Mouse (Mus musculus) stomach, embryonic 15.5 days (tissue): Measurements from ENCODE around the gene Clpsl2. TPM values are rescaled to one million over a fixed set of nuclear protein-coding genes. Genes with fewer than 3 reads are reported as not detected.

ENCODE experiments used
- ATAC-seq: fragments of 200-750 bp; cut with Nextera tagmentation; 2 replicates; pipeline ENCODE4 v1.8.0; 2017; ENCODE audit warnings: low read depth, moderate number of reproducible peaks, moderate TSS enrichment; ENCODE audit not compliant: insufficient read depth, low FRiP score
- H3K27ac ChIP-seq: fragments of 300-500 bp; sonication (generic); 2 replicates; pipeline ENCODE4 v1.5.1; 2015; ENCODE audit warnings: mild to moderate bottlenecking, inconsistent platforms
- H3K27me3 ChIP-seq: fragments of 300-500 bp; sonication (generic); replicated peaks from 2 replicates; pipeline ENCODE4 v1.6.1; 2015; ENCODE audit warnings: inconsistent platforms
- H3K36me3 ChIP-seq: fragments of 300-500 bp; sonication (generic); 2 replicates; pipeline ENCODE4 v1.6.1; 2015; ENCODE audit warnings: inconsistent platforms
- H3K4me1 ChIP-seq: fragments of 300-500 bp; sonication (generic); 2 replicates; pipeline ENCODE4 v1.6.1; 2015; ENCODE audit warnings: inconsistent platforms
- H3K4me2 ChIP-seq: fragments of 300-500 bp; sonication (generic); 2 replicates; pipeline ENCODE4 v1.6.1; 2015; ENCODE audit warnings: mild to moderate bottlenecking, inconsistent platforms
- H3K4me3 ChIP-seq: fragments of 300-500 bp; sonication (generic); replicated peaks from 2 replicates; pipeline ENCODE4 v1.5.1; 2015; ENCODE audit warnings: inconsistent platforms
- H3K9ac ChIP-seq: fragments of 300-500 bp; sonication (generic); 2 replicates; pipeline ENCODE4 v1.6.1; 2015; ENCODE audit warnings: inconsistent platforms
- H3K9me3 ChIP-seq: fragments of 300-500 bp; sonication (generic); 2 replicates; pipeline ENCODE4 v1.6.1; 2016; ENCODE audit warnings: inconsistent platforms
- WGBS: fragments of 180-500 bp; shearing (Covaris S2); methylation state at CpG from one replicate; pipeline ENCODE4 v1.1.7; 2015; 5-methylcytosine and 5-hydroxymethylcytosine counted together
- polyA plus RNA-seq: library from polyadenylated mRNA; unstranded; fragments of >200 nt; fragmentation: Nextera tagmentation; extraction: Ambion mirVana; gene quantifications from 2 replicates; pipeline ENCODE4 v1.2.1, GENCODE M21; 2015

The Clpsl2 gene
- not detected in 2 replicates for polyA plus RNA-seq

DNA sequence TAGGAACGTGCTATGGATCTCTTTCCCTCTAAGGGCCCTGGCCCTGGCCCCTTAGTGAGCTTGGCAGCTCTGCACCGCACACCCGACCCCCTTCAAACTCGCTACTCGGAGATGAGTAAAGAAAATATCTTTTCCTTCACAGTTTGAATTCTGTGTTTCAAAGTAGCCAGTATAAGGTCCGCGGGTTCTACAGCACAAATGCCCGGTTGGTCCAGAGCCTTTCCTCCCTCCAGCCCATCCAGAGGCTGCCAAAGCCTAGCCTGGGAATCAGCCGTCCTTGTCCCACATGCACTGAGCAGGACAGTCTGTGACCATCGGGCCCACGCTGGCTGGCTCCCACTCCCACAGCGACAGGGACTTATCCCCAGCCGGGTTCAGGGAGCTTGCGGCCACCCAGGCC lies at the start of gene Clpsl2:
TSS of gene Clpsl2 (plus strand) at position 301 of the 400 bp plus-strand sequence.
- no peak for ATAC-seq
- WGBS: 76% methylated on average over 14 of the region's 14 CpGs
- no peaks in the 10 kb centered on the region for H3K36me3 ChIP-seq
- no peak within 1 kb of the TSS for H3K9ac ChIP-seq
- H3K4me2 ChIP-seq: no peak within 1 kb of the TSS
- H3K4me1 ChIP-seq: 0 out of 2 replicates have a peak, but pooled peaks cover 4% of the 10 kb centered on the region
- no peak within 1 kb of the TSS for H3K4me3 ChIP-seq
- no peaks in the 10 kb centered on the region for H3K9me3 ChIP-seq
- H3K27me3 ChIP-seq: no peaks in the 10 kb centered on the region
- H3K27ac ChIP-seq: no peak within 1 kb of the TSS

GRCm38 (mm10) chr17:28500465-28500864 lies 48.7 kb upstream of the Clpsl2 start:
- 63% methylated on average over 3 of the region's 3 CpGs for WGBS

DNA sequence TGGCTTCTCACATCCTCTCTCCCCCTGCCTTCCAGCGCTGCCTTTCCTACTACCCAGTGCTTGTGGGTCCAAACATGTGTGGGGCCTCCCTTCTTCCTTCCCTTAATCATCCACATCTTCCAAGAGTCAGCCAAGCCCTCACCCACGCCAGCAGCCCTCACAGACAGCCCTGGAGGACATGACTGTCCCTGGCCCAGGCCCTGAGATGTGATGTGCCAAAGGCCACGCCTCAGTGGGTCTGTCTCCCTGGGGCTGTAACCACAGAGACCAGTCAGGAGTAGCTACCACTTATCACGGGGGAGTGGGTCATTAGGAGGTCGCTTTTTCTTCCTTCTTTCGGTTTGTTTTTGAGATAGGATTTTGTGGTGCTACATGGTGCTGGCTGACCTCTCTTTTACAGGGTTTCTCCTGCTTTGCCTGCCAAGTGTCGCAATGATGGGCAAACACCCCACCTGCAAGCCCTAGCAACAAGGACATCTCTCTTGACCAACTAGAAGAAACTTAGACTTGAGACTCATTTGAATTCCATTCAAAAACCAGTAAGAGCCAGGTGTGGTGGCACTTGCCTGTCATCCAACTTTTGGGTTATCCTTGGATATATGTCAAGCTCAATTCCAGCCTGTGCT lies 46.9 kb upstream of the Clpsl2 start:
- ATAC-seq: no peak
- H3K4me3 ChIP-seq: no peak overlapping the region
- H3K4me2 ChIP-seq: no peak overlapping the region
- no peak overlapping the region for H3K27ac ChIP-seq
- H3K9me3 ChIP-seq: no peaks in the 10 kb centered on the region
- 59% methylated on average over 7 of the region's 7 CpGs for WGBS
- H3K27me3 ChIP-seq: no peaks in the 10 kb centered on the region
- H3K4me1 ChIP-seq: 0 out of 2 replicates have a peak, but pooled peaks cover 9% of the 10 kb centered on the region
- no peak overlapping the region for H3K9ac ChIP-seq
- no peaks in the 10 kb centered on the region for H3K36me3 ChIP-seq

More at GRCm38 (mm10) chr17:28500465-28500864, 48.7 kb upstream of the Clpsl2 start:
- Histone ChIP-seq H3K36me3 (no peaks in the 10 kb centered on the region), H3K4me1 (no peaks in the 10 kb centered on the region), H3K4me3 (no peak overlapping the region), H3K4me2 (no peak overlapping the region), H3K27ac (no peak overlapping the region), H3K9me3 (no peaks in the 10 kb centered on the region), H3K27me3 (no peaks in the 10 kb centered on the region), H3K9ac (no peak overlapping the region)
- no peak for ATAC-seq

DNA sequence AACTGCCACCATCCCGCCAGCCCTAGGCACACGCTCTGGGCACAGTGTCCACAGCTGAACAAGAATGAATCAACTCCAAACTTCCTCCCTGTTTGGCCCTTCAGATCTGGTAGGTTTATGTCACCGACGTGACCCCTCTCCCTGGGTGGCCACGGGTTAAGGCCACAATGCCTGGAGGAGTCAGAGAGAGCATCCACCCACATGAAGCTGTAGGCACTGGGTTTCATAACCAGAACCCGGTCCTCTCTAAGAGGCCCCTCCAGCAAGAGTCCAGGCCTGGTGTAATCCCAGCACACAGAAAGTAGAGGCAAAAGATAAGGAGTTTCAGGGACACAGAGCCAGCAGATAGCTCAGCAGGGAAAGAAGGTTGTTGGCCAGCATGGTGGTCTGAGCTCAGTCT lies 45.0 kb upstream of the Clpsl2 start:
- no peak overlapping the region for H3K4me2 ChIP-seq
- 0 out of 2 replicates have a peak, but pooled peaks cover 15% of the 10 kb centered on the region for H3K4me1 ChIP-seq
- WGBS: 73% methylated on average over 6 of the region's 6 CpGs
- no peak overlapping the region for H3K9ac ChIP-seq
- no peak overlapping the region for H3K4me3 ChIP-seq
- no peak for ATAC-seq
- H3K27me3 ChIP-seq: no peaks in the 10 kb centered on the region
- H3K36me3 ChIP-seq: no peaks in the 10 kb centered on the region
- H3K9me3 ChIP-seq: no peaks in the 10 kb centered on the region
- H3K27ac ChIP-seq: no peak overlapping the region

GRCm38 (mm10) chr17:28505591-28505990 lies 43.6 kb upstream of the Clpsl2 start:
- Histone ChIP-seq H3K27me3 (no peaks in the 10 kb centered on the region), H3K27ac (no peak overlapping the region), H3K4me3 (no peak overlapping the region), H3K4me2 (no peak overlapping the region), H3K9ac (no peak overlapping the region), H3K4me1 (peaks cover 16% of the 10 kb centered on the region; the same call in 1 of the 2 replicates), H3K36me3 (no peaks in the 10 kb centered on the region), H3K9me3 (no peaks in the 10 kb centered on the region)
- WGBS: 83% methylated on average over 4 of the region's 4 CpGs
- ATAC-seq: no peak

GRCm38 (mm10) chr17:28506895-28507294 lies 42.3 kb upstream of the Clpsl2 start:
- WGBS: 19% methylated on average over 5 of the region's 5 CpGs
- Histone ChIP-seq H3K27ac (no peak overlapping the region), H3K4me3 (no peak overlapping the region), H3K4me1 (peaks cover 25% of the 10 kb centered on the region), H3K36me3 (no peaks in the 10 kb centered on the region), H3K4me2 (no peak overlapping the region), H3K27me3 (no peaks in the 10 kb centered on the region), H3K9ac (no peak overlapping the region), H3K9me3 (no peaks in the 10 kb centered on the region)
- ATAC-seq: no peak

DNA sequence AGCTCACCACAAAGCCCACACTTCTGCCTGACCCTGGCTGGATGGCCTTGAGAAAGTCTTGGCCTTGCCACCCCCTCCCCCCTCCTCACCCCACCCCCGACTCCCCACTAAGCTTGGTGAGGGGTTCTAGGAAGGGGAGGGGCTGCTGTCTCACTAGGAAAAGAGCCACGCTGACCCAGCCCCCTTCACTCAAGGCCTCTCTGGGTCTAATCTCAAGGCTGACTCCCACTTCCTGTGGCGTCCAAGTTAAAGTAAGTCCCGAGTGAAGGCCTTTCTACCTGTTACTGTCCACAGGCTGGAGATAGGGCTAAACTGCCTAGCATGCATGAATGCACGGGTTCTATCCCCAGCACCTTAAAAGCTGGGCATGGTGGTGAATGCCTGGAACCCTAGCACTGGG lies 41.7 kb upstream of the Clpsl2 start:
- Histone ChIP-seq H3K9ac (no peak overlapping the region), H3K9me3 (no peaks in the 10 kb centered on the region)
- 31% methylated on average over 4 of the region's 5 CpGs for WGBS

DNA sequence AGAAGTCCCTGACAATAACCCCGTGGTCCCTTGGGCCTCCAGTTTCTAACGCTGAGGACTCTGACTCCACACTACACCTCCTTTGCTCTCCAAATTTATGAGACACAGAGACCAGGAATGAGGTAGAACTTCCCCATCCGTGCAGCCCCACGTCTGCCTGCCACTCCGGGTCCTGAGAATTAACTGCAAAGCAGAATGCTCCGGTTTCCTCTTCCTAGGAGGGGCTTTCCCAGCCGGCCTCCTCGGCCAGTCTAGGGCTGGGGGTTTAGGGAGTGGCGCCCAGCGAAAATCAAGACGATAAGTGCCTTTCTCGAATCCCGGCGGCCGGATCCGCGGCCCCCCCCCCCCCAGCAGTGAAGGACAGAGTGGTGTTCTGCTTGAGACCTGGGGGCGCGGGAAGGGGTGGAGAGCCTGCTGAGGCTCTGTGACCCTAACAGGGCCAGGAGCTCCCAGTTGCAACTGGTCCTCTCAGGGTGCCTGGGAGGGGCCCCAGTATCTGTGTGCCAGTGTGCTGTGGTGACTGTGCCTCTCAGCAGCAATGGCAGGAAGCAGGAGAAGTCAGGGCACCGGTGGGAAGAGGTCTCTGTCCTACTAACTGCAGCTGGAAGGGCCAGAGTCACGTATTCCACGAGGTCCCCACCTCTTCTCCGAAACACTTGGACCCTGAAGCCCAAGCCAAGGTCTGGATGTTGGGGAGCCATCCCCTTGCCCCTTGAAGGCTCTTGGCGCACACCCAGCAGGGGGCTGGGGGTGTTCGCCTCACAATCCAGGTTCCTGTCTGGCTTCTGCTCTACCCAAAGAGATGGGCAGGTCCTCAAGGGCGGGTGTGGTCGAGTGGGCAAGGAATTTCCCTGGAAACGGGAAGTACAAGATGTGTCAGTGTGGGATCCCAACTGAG lies 38.5 kb upstream of the Clpsl2 start:
- ATAC-seq: peak; percentile 23; the same call in 1 of the 2 replicates
- 9% methylated on average over 28 of the region's 28 CpGs for whole genome bisulfite sequencing
- Histone ChIP-seq H3K9me3 (no peaks in the 10 kb centered on the region), H3K27ac (no peak overlapping the region), H3K4me2 (peak overlapping the region; percentile 39), H3K27me3 (no peaks in the 10 kb centered on the region), H3K4me1 (peaks cover 37% of the 10 kb centered on the region), H3K9ac (no peak overlapping the region), H3K36me3 (no peaks in the 10 kb centered on the region), H3K4me3 (peak overlapping the region; percentile 15; the same call in 1 of the 2 replicates)

More for the DNA sequence above, 41.7 kb upstream of the Clpsl2 start:
- no peak for ATAC-seq
- no peaks in the 10 kb centered on the region for H3K27me3 ChIP-seq
- no peak overlapping the region for H3K4me2 ChIP-seq
- H3K36me3 ChIP-seq: no peaks in the 10 kb centered on the region
- H3K4me1 ChIP-seq: peaks cover 31% of the 10 kb centered on the region
- no peak overlapping the region for H3K4me3 ChIP-seq
- no peak overlapping the region for H3K27ac ChIP-seq

GRCm38 (mm10) chr17:28511616-28512541 lies 37.3 kb upstream of the Clpsl2 start:
- H3K36me3 ChIP-seq: no peaks in the 10 kb centered on the region
- H3K9me3 ChIP-seq: no peaks in the 10 kb centered on the region
- WGBS: 42% methylated on average over 8 of the region's 9 CpGs
- peaks cover 38% of the 10 kb centered on the region for H3K4me1 ChIP-seq
- H3K4me2 ChIP-seq: no peak overlapping the region
- H3K4me3 ChIP-seq: no peak overlapping the region
- no peak overlapping the region for H3K9ac ChIP-seq
- H3K27me3 ChIP-seq: no peaks in the 10 kb centered on the region
- peak overlapping the region; percentile 38; the same call in 1 of the 2 replicates for H3K27ac ChIP-seq
- no peak for ATAC-seq

DNA sequence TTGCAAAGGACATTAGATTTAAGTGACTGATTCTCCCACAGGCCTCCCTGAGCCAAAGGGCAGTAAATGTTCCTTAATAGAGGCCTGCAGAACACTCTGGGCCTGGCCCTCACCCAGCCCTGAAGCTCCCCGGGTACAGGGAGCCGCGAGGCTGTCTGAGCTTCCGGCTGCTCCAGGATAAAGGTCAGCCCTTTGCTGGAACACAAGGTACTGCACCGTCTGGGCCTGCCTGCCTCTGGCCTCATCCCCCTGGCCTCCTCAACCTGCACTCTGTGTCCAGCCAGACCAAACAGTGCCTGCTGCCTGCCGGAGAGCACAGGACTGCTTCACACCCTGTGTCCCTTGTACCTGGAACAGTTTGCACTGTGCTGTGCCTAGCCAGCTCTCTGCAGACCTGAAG lies 36.5 kb upstream of the Clpsl2 start:
- Histone ChIP-seq H3K27me3 (no peaks in the 10 kb centered on the region), H3K4me3 (no peak overlapping the region), H3K9ac (0 out of 2 replicates have a peak overlapping the region, but pooled peaks have one; percentile 8), H3K27ac (peak overlapping the region; percentile 38), H3K4me2 (no peak overlapping the region), H3K4me1 (peaks cover 35% of the 10 kb centered on the region), H3K9me3 (no peaks in the 10 kb centered on the region), H3K36me3 (no peaks in the 10 kb centered on the region)
- WGBS: 35% methylated on average over 6 of the region's 6 CpGs
- peak; percentile 24; the same call in 1 of the 2 replicates for ATAC-seq

DNA sequence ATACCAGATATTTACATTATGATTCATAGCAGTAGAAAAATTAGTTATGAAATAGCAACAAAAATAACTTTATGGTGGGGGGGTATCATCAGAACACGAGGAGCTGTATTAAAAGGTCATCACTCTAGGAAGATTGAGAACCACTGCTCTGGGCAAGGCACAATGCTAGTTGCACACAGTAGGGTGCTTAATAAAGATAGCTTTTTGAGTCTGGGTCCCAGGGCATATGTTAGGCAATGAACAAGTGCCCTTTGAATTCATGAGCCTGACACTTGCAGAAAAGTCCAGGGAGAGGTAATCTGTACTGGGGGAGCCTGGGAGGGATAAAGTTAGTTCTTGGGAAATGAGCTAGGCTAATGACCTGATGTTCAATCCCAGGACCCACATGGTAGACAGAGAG lies 35.9 kb upstream of the Clpsl2 start:
- H3K9me3 ChIP-seq: no peaks in the 10 kb centered on the region
- no peak overlapping the region for H3K4me3 ChIP-seq
- H3K9ac ChIP-seq: no peak overlapping the region
- 0 out of 2 replicates have a peak overlapping the region, but pooled peaks have one; percentile 33 for H3K27ac ChIP-seq
- no peak for ATAC-seq
- no peaks in the 10 kb centered on the region for H3K27me3 ChIP-seq
- no peaks in the 10 kb centered on the region for H3K36me3 ChIP-seq
- 58% methylated on average over 1 of the region's 1 CpGs for WGBS
- H3K4me2 ChIP-seq: no peak overlapping the region
- H3K4me1 ChIP-seq: peaks cover 36% of the 10 kb centered on the region
